Comparison of ENCODE assay signal across 8 mouse cellular contexts in genomic region chr3:139074484-139075211, GRCm38 (mm10). TPM values are rescaled to one million over a fixed set of nuclear protein-coding genes. Genes with fewer than 3 reads are reported as not detected.
DNase-seq lines count a peak whose midpoint lies in the region; ATAC-seq and TF ChIP-seq lines count a peak whose summit lies in the region.

Rap1gds1 (minus strand) TSS chr3:139075201.

- H3K79me3 ChIP-seq in C2C12 (ENCODE audit: low read depth), result peaks cover 43% of the 10 kb centered on the region

- peak; percentile 71 for ATAC-seq in heart, embryonic 12.5 days (ENCODE audit: insufficient number of reproducible peaks, low FRiP score)
- peak; percentile 62 for ATAC-seq in kidney, postnatal 0 days (replicated peaks; ENCODE audit: low FRiP score, low read depth)
- peak; percentile 47 for ATAC-seq in liver, embryonic 12.5 days

- H3K36me3 ChIP-seq in C2C12 (ENCODE audit: control insufficient read depth, insufficient read depth), result no peaks in the 10 kb centered on the region
- no peaks in the 10 kb centered on the region for H3K36me3 ChIP-seq in erythroblast, embryonic 14.5 days (ENCODE audit: control insufficient read depth)
- no peaks in the 10 kb centered on the region for H3K36me3 ChIP-seq in heart, embryonic 12.5 days
- H3K36me3 ChIP-seq in kidney, postnatal 0 days (ENCODE audit: insufficient read depth, low read length), result no peaks in the 10 kb centered on the region
- no peaks in the 10 kb centered on the region for H3K36me3 ChIP-seq in liver, embryonic 12.5 days
- no peaks in the 10 kb centered on the region for H3K36me3 ChIP-seq in splenic B cell, adult 2 months (ENCODE audit: control insufficient read depth, insufficient read depth, low read length, poor library complexity, severe bottlenecking)

- peak; percentile 66 for TF ChIP-seq POLR2A in brain, embryonic 14.5 days (IDR thresholded peaks at IDR 0.05; ENCODE audit: borderline replicate concordance, extremely low read depth, insufficient read depth, insufficient read length, poor library complexity, severe bottlenecking)

- H3K9me3 ChIP-seq in erythroblast, embryonic 14.5 days (ENCODE audit: control insufficient read depth, low read length), result no peaks in the 10 kb centered on the region
- no peaks in the 10 kb centered on the region for H3K9me3 ChIP-seq in heart, embryonic 12.5 days (replicated peaks)
- H3K9me3 ChIP-seq in kidney, postnatal 0 days (replicated peaks; ENCODE audit: low read length), result no peaks in the 10 kb centered on the region
- H3K9me3 ChIP-seq in liver, embryonic 12.5 days (replicated peaks), result no peaks in the 10 kb centered on the region

- peak within 1 kb of the TSS; percentile 90 for H3ac ChIP-seq in C2C12 (ENCODE audit: control insufficient read depth, insufficient read length, low read depth)

- H3K4me1 ChIP-seq in erythroblast, embryonic 14.5 days (ENCODE audit: control insufficient read depth), result peaks cover 22% of the 10 kb centered on the region
- H3K4me1 ChIP-seq in heart, embryonic 12.5 days (replicated peaks), result peaks cover 12% of the 10 kb centered on the region
- peaks cover 2% of the 10 kb centered on the region; the same call in 1 of the 2 replicates for H3K4me1 ChIP-seq in kidney, postnatal 0 days (replicated peaks; ENCODE audit: insufficient read depth, low read length)
- H3K4me1 ChIP-seq in liver, embryonic 12.5 days, result peaks cover 19% of the 10 kb centered on the region

- H3K27ac ChIP-seq in heart, embryonic 12.5 days (ENCODE audit: poor library complexity, severe bottlenecking), result peak within 1 kb of the TSS; percentile 99
- peak within 1 kb of the TSS; percentile 91 for H3K27ac ChIP-seq in kidney, postnatal 0 days
- H3K27ac ChIP-seq in liver, embryonic 12.5 days, result peak within 1 kb of the TSS; percentile 94

- H3K4me3 ChIP-seq in C2C12 (ENCODE audit: insufficient read depth, poor library complexity, severe bottlenecking), result peak within 1 kb of the TSS; percentile 68
- H3K4me3 ChIP-seq in erythroblast, embryonic 14.5 days (replicated peaks), result peak within 1 kb of the TSS; percentile 93
- H3K4me3 ChIP-seq in heart, embryonic 12.5 days, result peak within 1 kb of the TSS; percentile 99
- H3K4me3 ChIP-seq in kidney, postnatal 0 days (replicated peaks; ENCODE audit: low read depth, low read length), result peak within 1 kb of the TSS; percentile 76
- H3K4me3 ChIP-seq in liver, embryonic 12.5 days, result peak within 1 kb of the TSS; percentile 95

- peak within 1 kb of the TSS; percentile 94 for H3K9ac ChIP-seq in heart, embryonic 12.5 days
- peak within 1 kb of the TSS; percentile 85 for H3K9ac ChIP-seq in kidney, postnatal 0 days (ENCODE audit: low read depth, low read length)
- peak within 1 kb of the TSS; percentile 93 for H3K9ac ChIP-seq in liver, embryonic 12.5 days

- peak; percentile 70 for DNase-seq in brain, embryonic 14.5 days (ENCODE audit: low read depth)
- peak; percentile 72 for DNase-seq in kidney, postnatal 0 days (ENCODE audit: low spot score)
- peak; percentile 76 for DNase-seq in naive thymus-derived CD4-positive, alpha-beta T cell, adult 2 months (ENCODE audit: low read depth)
- peak; percentile 66 for DNase-seq in splenic B cell, adult 2 months (ENCODE audit: low read depth, low spot score)

- peak within 1 kb of the TSS; percentile 89 for H3K4me2 ChIP-seq in heart, embryonic 12.5 days
- H3K4me2 ChIP-seq in kidney, postnatal 0 days (ENCODE audit: low read length), result peak within 1 kb of the TSS; percentile 97
- H3K4me2 ChIP-seq in liver, embryonic 12.5 days, result peak within 1 kb of the TSS; percentile 92

- TF ChIP-seq CTCF in C2C12 (IDR thresholded peaks at IDR 0.05; ENCODE audit: control insufficient read depth, insufficient read depth, insufficient read length), result no peak
- TF ChIP-seq CTCF in brain, embryonic 14.5 days (IDR thresholded peaks at IDR 0.05; ENCODE audit: borderline replicate concordance, extremely low read depth, insufficient read depth, insufficient read length), result no peak
- no peak for TF ChIP-seq CTCF in kidney, postnatal 0 days (IDR thresholded peaks at IDR 0.05; ENCODE audit: low read depth)

- peaks cover 50% of the 10 kb centered on the region for H3K79me2 ChIP-seq in C2C12 (ENCODE audit: control insufficient read depth, insufficient read depth)

- no peaks in the 10 kb centered on the region for H3K27me3 ChIP-seq in C2C12 (ENCODE audit: control insufficient read depth, insufficient read depth, insufficient read length)
- H3K27me3 ChIP-seq in erythroblast, embryonic 14.5 days (ENCODE audit: control insufficient read depth), result no peaks in the 10 kb centered on the region
- H3K27me3 ChIP-seq in heart, embryonic 12.5 days (replicated peaks), result no peaks in the 10 kb centered on the region
- no peaks in the 10 kb centered on the region for H3K27me3 ChIP-seq in kidney, postnatal 0 days (ENCODE audit: insufficient read depth, low read length)
- no peaks in the 10 kb centered on the region for H3K27me3 ChIP-seq in liver, embryonic 12.5 days (replicated peaks)
- no peaks in the 10 kb centered on the region for H3K27me3 ChIP-seq in splenic B cell, adult 2 months (ENCODE audit: control insufficient read depth, insufficient read depth, low read length, poor library complexity, severe bottlenecking)

- under 1% methylated on average over 85 of the region's 97 CpGs for WGBS in heart, embryonic 12.5 days
- WGBS in kidney, postnatal 0 days, result under 1% methylated on average over 78 of the region's 97 CpGs
- under 1% methylated on average over 78 of the region's 97 CpGs for WGBS in liver, embryonic 12.5 days (ENCODE audit: insufficient replicate concordance)

TF ChIP-seq in C2C12, 6 proteins besides CTCF, POLR2A, EP300 and RAD21:
- TF ChIP-seq USF1 (IDR thresholded peaks at IDR 0.05; ENCODE audit: low read depth), result no peak
- TF ChIP-seq MAX (IDR thresholded peaks at IDR 0.05), result peak; percentile 31
TF ChIP-seq in C2C12: peak in this region for 1.

RNA-seq across cellular contexts. Expression of gene Rap1gds1, which starts in this region (rescaled TPM):
- polyA plus RNA-seq in C2C12 (2012; fragmentation: generic; extraction: Trizol), result 29.1 TPM
- 37.5 and 54.7 TPM in 2 replicates for polyA plus RNA-seq in brain, embryonic 14.5 days (2012; rRNA removed)
- polyA plus RNA-seq in erythroblast, embryonic 14.5 days (2012), result 0.17 and 0.18 TPM in 2 replicates
- 58.8 and 60.2 TPM in 2 replicates for polyA plus RNA-seq in heart, embryonic 12.5 days (2016; fragmentation: Nextera tagmentation; extraction: Ambion mirVana)
- polyA plus RNA-seq in kidney, postnatal 0 days (2015; fragmentation: Nextera tagmentation; extraction: Ambion mirVana), result 31.8 and 38.1 TPM in 2 replicates
- 31.1 and 31.4 TPM in 2 replicates for polyA plus RNA-seq in liver, embryonic 12.5 days (2016; fragmentation: Nextera tagmentation; extraction: Ambion mirVana)

Comparison
In these comparisons a context has a peak if more than half of its experiments do, and no peak if none do; other contexts are left out.
1. Peak in every context shown above with its lines: DNase-seq, ATAC-seq, H3K4me3 ChIP-seq and H3K27ac ChIP-seq.
2. RNA of gene Rap1gds1 (polyA plus RNA-seq): 58.8 to 60.2 TPM in heart, embryonic 12.5 days, 37.5 to 54.7 TPM in brain, embryonic 14.5 days, 31.8 to 38.1 TPM in kidney, postnatal 0 days, 31.1 to 31.4 TPM in liver, embryonic 12.5 days and 29.1 TPM in C2C12 (single experiment); 0.17 to 0.18 TPM in erythroblast, embryonic 14.5 days; every median in the first group is over 10 times any median in the second.